Comparison of ENCODE assay signal across 19 mouse cellular contexts in the genomic region with DNA sequence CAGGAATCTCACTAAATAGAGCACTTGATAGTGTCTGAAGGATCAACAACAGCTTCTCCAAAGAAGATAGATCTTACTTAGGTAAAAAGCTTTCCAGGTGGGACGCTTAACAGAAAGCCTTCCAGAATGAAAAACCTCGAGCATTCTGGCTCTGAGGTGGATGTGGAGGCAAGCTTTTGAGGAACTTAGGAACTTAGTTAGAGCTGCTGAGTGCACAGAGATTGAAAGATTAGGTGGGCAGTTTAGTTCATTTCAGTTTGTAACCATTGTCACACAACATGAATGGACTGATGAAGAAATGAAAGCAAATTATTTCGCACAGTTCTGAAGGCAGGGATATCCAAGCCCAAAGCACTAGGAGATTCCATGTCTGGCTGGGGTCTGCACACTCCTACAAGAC.
"Had no signal": no experiment of that assay in that cellular context is flagged by ENCODE, and none has a peak within 500 bp of the region (broad histone marks: within the 10 kb centered on the region; RNA-seq: fewer than 3 reads in every experiment).

No protein-coding gene starts in this region.

- ATAC-seq: midbrain, embryonic 16.5 days had no signal

- H3K27ac ChIP-seq: liver, embryonic 14.5 days; macrophage; midbrain, embryonic 10.5 days; midbrain, embryonic 12.5 days; neural tube, embryonic 13.5 days; neural tube, embryonic 15.5 days; stomach, embryonic 15.5 days; stomach, postnatal 0 days had no signal

- H3K36me3 ChIP-seq: midbrain, embryonic 10.5 days; midbrain, embryonic 12.5 days; neural tube, embryonic 13.5 days; neural tube, embryonic 15.5 days; stomach, embryonic 15.5 days had no signal

- DNase-seq: lung, embryonic 14.5 days; lung, postnatal 14 days; lung, postnatal 36 days; midbrain, embryonic 14.5 days; right cerebral cortex, postnatal 14 days; thymus, adult 2 months; thymus, postnatal 25 days; thymus, postnatal 4 days had no signal

- H3K4me3 ChIP-seq: megakaryocyte, embryonic 14.5 days; midbrain, embryonic 10.5 days; midbrain, embryonic 12.5 days; myocyte; neural tube, embryonic 13.5 days; neural tube, embryonic 15.5 days; stomach, embryonic 15.5 days had no signal

- H3K9ac ChIP-seq: liver, embryonic 14.5 days; lung, embryonic 14.5 days; midbrain, embryonic 12.5 days; neural tube, embryonic 13.5 days; neural tube, embryonic 15.5 days; stomach, embryonic 15.5 days had no signal

- H3K4me1 ChIP-seq: midbrain, embryonic 10.5 days; midbrain, embryonic 12.5 days; neural tube, embryonic 15.5 days; stomach, embryonic 15.5 days had no signal

- H3K9me3 ChIP-seq: megakaryocyte, embryonic 14.5 days; midbrain, embryonic 10.5 days; midbrain, embryonic 12.5 days; neural tube, embryonic 13.5 days; neural tube, embryonic 15.5 days; stomach, embryonic 15.5 days had no signal

- H3K27me3 ChIP-seq: megakaryocyte, embryonic 14.5 days; midbrain, embryonic 12.5 days; neural tube, embryonic 13.5 days; neural tube, embryonic 15.5 days; stomach, embryonic 15.5 days had no signal
